Mouse (Mus musculus) bone marrow macrophage, adult 2 months (primary cell): ENCODE data around the gene Emid1. TPM values are rescaled to one million over a fixed set of nuclear protein-coding genes. Genes with fewer than 3 reads are reported as not detected.

Experiments used
- H3K27ac ChIP-seq: 2 replicates; pipeline ENCODE4 v1.5.1; 2012; ENCODE audit warnings: low read depth, low read length; ENCODE audit not compliant: insufficient read depth
- H3K4me1 ChIP-seq: 2 replicates; pipeline ENCODE4 v1.6.1; 2012; ENCODE audit warnings: low read length; ENCODE audit not compliant: control insufficient read depth, insufficient read depth
- H3K4me3 ChIP-seq: 2 replicates; pipeline ENCODE4 v1.5.1; 2012; ENCODE audit warnings: mild to moderate bottlenecking, low read length, moderate library complexity; ENCODE audit not compliant: insufficient read depth
- CTCF ChIP-seq: IDR thresholded peaks from 2 replicates; pipeline ENCODE4 v1.5.1; 2012; ENCODE audit warnings: low read depth, mild to moderate bottlenecking, low read length, moderate library complexity
- POLR2A ChIP-seq: IDR thresholded peaks from 2 replicates; pipeline ENCODE4 v1.6.1; 2012; ENCODE audit warnings: mild to moderate bottlenecking, low read depth, low read length, borderline replicate concordance
- polyA plus RNA-seq: library from polyadenylated mRNA; stranded (reverse); fragments of >200 nt; gene quantifications from 2 replicates; pipeline ENCODE4 v1.2.4, GENCODE M21; 2012; ENCODE audit not compliant: missing spikeins, insufficient read depth, insufficient read length

Emid1 gene
- not detected in 2 replicates for polyA plus RNA-seq

GRCm38 (mm10) chr11:5151680-5152337, at the start of gene Emid1:
TSS of gene Emid1 (minus strand) at chr11:5152257.
- Histone ChIP-seq H3K4me3 (peak within 1 kb of the TSS; percentile 32), H3K4me1 (0 out of 2 replicates have a peak, but pooled peaks cover 2% of the 10 kb centered on the region), H3K27ac (no peak within 1 kb of the TSS)
- no peak for TF ChIP-seq CTCF

- no peak overlapping the region for H3K27ac ChIP-seq
- TF ChIP-seq POLR2A (no peak), CTCF (no peak)
- no peaks in the 10 kb centered on the region for H3K4me1 ChIP-seq
- H3K4me3 ChIP-seq = no peak overlapping the region
These were observed 47.8 kb upstream of the Emid1 start for GRCm38 (mm10) chr11:5199879-5200278.

GRCm38 (mm10) chr11:5197068-5197467, 45.0 kb upstream of the Emid1 start:
- no peak overlapping the region for H3K27ac ChIP-seq
- H3K4me3 ChIP-seq = no peak overlapping the region
- H3K4me1 ChIP-seq = no peaks in the 10 kb centered on the region
- no peak for TF ChIP-seq POLR2A
- no peak for TF ChIP-seq CTCF

GRCm38 (mm10) chr11:5196583-5196982, 44.5 kb upstream of the Emid1 start:
- Histone ChIP-seq H3K4me3 (no peak overlapping the region), H3K4me1 (no peaks in the 10 kb centered on the region), H3K27ac (no peak overlapping the region)
- TF ChIP-seq CTCF (no peak), POLR2A (no peak)

- no peak for TF ChIP-seq POLR2A
- TF ChIP-seq CTCF = no peak
- no peak overlapping the region for H3K27ac ChIP-seq
- H3K4me1 ChIP-seq = no peaks in the 10 kb centered on the region
- H3K4me3 ChIP-seq = no peak overlapping the region
These were observed 41.5 kb upstream of the Emid1 start for GRCm38 (mm10) chr11:5193576-5193881.

- Histone ChIP-seq H3K4me1 (0 out of 2 replicates have a peak, but pooled peaks cover 2% of the 10 kb centered on the region), H3K4me3 (no peak overlapping the region), H3K27ac (no peak overlapping the region)
- TF ChIP-seq POLR2A (no peak), CTCF (no peak)
These were observed 41.0 kb upstream of the Emid1 start for GRCm38 (mm10) chr11:5192840-5193575.

- no peak for TF ChIP-seq CTCF
- no peak overlapping the region for H3K27ac ChIP-seq
These were observed 40.0 kb upstream of the Emid1 start for GRCm38 (mm10) chr11:5192084-5192516.

GRCm38 (mm10) chr11:5189239-5189933, 37.3 kb upstream of the Emid1 start:
- TF ChIP-seq CTCF (no peak), POLR2A (no peak)
- Histone ChIP-seq H3K4me3 (no peak overlapping the region), H3K27ac (no peak overlapping the region), H3K4me1 (0 out of 2 replicates have a peak, but pooled peaks cover 2% of the 10 kb centered on the region)

More at GRCm38 (mm10) chr11:5192084-5192516, 40.0 kb upstream of the Emid1 start:
- H3K4me3 ChIP-seq = no peak overlapping the region
- 0 out of 2 replicates have a peak, but pooled peaks cover 2% of the 10 kb centered on the region for H3K4me1 ChIP-seq

- TF ChIP-seq POLR2A = no peak
- no peak overlapping the region for H3K27ac ChIP-seq
- H3K4me1 ChIP-seq = 0 out of 2 replicates have a peak, but pooled peaks cover 2% of the 10 kb centered on the region
- H3K4me3 ChIP-seq = no peak overlapping the region
These were observed 36.1 kb upstream of the Emid1 start for GRCm38 (mm10) chr11:5188170-5188569.

- Histone ChIP-seq H3K4me3 (no peak overlapping the region), H3K27ac (no peak overlapping the region), H3K4me1 (peaks cover 2% of the 10 kb centered on the region; the same call in 1 of the 2 replicates)
- TF ChIP-seq CTCF = no peak
- TF ChIP-seq POLR2A = no peak
These were observed 32.8 kb upstream of the Emid1 start for GRCm38 (mm10) chr11:5184832-5185231.
